Mouse (Mus musculus): ENCODE data around the gene Slc25a11.

Slc25a11 gene

DNA sequence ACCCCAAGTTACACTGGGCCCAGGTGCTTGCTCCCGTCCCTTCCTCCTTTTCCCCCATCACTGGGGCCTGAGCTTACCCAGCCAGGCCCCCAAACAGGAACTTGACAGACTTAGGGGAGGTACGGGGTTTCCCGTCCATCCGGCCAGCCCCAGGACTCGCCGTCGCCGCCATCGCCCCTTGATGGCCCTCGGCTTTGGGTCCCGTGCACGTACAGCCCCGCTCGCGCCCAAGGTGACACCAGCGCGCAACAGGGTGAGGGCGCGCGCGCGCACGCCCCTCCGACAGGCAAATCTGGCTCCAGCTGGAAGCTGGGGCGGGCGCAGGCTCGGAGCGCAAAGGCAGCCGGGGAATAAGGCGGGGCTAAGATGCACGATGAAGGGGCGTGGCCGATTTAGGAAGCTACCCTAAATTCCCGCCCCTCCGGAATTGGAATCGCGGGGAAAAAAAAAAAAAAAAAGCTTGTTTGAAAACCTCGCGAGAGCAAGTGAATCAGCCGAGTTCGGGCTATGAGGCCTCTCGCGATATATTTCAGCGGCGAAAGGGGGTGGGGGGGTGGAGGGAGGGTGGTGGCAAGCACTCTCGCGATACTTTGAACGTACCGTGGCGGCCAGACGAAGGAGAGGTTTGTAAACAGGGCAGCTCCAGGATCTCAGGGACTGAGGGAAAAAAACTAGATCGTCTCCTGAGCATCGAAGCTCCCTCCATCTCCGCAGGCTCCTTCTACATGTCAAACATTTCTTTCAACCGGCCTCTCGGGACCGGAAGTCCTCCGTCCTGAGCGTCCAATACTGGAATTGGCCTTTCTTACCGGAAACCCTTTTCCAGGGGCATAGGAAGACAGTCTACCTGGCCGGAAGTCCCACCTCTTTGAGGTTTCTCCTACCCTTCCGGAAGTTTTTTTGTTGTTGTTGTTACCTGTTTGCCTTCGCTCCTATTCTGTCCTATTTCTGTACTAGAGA, at the start of gene Slc25a11, which contains the start of gene Rnf167:
Slc25a11 (minus strand) TSS at position 789 of the 960 bp plus-strand sequence.
Rnf167 (plus strand) TSS at position 545 of the 960 bp plus-strand sequence.
- DNase-seq (ENCODE audit: low read depth, low spot score): peak; percentile 99

DNA sequence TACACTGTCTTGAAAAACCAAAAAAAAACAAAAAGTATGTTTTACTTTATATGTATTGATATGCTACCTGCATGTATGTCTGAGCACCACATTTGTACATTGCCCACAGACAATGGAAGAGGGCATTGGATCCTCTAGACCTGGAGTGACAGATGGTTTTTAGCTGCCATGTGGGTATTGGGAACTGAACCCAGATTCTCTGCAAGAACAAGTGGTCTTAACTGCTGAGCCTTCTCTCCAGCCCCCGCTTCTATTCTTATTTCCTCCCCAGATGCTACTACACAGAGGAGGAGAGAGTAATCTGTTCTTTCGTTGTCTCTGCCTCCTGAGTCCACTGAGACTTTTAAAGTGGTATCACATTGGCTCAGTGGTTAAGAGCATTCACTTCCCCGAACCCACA, 46.2 kb upstream of the Slc25a11 start:
- no peak for DNase-seq (ENCODE audit: low read depth, low spot score)

DNA sequence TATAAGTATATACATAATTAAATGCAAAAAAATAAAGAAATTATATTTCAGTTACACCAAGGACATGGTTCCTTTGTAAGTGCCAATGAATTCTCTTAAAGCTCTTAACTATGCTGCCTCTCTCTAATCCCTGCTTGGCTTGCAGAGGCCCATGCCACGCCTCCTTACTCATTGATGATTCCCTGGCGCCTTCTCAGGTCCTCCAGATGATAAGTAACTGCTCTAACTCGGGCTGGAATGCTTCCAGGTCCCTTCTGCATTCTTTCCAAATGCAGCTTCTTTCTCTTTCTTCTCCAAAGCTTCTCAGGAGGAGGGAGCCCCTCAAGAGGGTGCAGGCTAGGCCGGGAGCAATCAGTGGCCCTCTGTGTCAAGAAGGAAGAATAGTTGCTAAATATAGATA, 42.3 kb upstream of the Slc25a11 start:
- DNase-seq (ENCODE audit: low read depth, low spot score): no peak

DNA sequence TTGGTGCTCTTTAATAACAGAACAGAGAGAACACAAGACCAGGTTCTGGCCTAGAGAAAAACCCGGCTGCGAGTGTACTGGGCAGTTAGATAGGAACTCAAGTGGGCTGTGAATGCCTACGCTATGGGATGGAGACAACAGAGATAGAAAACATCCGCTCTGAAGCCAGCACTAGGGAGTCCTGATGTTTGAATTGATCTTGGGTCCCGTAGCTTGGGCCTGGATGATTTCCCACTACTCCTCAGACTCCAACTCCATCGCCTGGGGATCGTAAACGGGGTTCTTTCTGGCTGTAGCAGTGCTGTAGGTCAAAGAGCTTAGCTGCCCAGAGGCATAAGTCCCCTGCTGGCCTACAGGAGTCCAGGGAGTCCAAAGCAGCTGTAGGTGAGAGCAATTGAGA, 41.1 kb upstream of the Slc25a11 start:
- DNase-seq (ENCODE audit: low read depth, low spot score): no peak

DNA sequence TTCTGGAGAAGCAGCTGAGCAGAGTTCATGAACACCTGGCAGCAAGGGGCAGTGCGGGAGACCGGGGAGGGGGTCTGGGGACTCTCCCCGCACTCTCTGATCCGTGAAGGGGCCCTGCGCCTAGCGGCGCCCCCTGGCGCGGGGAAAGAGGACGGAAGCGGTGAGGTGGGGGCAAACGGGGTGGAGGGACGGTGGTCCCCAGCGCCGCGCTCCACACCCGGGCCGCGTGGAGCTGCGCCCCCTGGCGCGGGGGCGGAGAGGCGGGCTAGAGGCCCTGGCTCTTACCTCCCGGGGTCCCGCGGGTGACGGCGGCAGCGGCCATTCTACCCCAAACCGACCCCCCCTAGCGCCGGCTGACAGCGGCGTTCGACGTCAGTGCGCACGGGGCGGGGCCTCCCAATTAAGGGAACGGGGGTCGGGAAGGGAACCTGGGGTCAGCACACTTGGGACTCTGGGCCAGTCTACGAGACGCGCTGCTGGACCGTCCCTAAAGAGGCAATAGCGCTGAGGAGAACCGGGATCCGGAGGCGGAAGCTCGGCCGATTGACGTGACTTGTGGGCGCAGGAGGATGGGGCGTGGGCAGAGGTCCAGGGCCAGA, 40.4 kb upstream of the Slc25a11 start, which contains the start of gene Camta2:
Camta2 (minus strand) TSS at position 505 of the 599 bp plus-strand sequence.
- peak; percentile 84 for DNase-seq (ENCODE audit: low read depth, low spot score)

DNA sequence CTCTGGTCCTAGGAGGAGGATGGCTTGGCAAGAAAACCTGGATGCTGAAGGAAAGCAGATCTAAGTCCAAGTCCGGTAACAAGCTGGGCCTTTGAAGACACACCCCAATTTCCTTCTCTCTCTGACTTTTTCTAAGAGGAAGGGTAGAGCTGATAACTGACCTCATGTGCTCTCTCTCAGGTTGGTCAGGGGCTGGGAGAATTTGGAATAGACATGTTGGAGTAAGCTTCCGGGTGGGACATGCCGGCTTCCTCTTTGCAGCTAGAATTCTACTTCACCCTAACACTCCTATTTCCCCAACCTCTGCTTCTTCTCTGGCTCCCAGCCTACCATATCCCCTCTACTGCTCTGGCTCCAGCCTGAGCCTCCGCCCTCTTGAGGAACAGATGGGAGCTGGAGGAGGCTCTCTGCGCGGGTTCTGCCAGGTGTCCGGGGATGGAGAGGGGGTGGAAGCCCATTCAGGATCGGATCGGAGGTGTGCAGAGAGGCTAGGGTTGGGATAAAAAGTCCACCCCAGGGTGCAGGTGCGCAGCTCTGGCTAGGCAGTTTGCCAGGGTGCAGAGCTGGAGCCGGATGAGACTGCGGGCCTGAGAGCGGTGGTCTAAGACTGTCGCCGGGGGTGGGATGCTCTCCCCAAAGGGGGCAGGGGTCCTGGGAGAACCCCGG, 39.8 kb upstream of the Slc25a11 start:
- DNase-seq (ENCODE audit: low read depth, low spot score): peak; percentile 30

DNA sequence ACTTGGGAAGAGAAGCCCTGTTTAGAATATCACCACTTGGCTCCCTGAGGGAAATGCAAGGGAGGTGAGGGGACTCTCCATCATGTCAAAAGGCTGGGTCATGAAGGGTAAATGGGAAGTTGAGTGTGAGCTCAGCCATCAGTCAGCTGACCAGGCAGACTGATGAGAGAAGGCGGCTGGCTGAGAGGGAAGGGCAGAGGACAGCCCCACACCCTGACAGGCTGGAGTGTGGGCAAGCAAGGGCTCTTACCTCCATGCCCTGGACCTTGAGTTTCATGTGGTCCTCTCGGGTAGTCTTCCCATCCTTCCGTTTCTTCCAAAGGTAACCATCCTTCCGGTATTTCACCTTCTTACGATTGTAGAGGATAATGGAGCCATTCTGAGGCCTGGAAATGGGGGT, 36.4 kb upstream of the Slc25a11 start:
- no peak for DNase-seq (ENCODE audit: low read depth, low spot score)

DNA sequence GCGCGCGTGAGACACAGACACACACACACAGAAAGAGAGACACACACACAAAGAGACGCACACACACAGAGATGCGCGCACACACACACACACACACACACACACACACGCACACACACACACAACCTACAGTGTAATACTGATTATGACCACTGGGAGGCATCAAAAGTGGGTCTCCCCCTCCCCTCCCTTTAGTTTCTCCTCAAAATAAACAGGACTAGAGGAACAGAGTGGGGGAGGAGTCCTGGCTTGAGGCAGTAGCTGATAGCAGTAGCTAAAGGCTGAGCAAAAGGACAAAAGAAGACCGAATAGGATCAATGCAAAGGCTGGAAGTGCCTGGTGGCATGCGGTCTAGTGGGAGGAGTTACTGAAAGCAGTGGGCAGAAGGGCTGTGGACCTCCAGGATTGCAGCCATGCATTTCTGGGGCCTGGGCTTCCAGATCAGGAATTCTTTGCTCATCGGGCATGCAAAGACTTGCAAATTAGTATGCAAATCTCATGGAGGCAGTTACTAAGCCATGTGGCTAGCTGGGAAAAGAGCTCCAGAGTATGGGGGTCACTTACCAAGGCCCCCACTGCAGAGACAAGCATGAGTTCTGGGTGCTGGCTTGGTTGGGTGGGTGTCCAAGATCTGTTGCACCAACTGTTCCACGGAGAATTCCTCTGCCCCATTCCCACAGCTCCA, 34.8 kb upstream of the Slc25a11 start:
- DNase-seq (ENCODE audit: low read depth, low spot score): peak; percentile 70

DNA sequence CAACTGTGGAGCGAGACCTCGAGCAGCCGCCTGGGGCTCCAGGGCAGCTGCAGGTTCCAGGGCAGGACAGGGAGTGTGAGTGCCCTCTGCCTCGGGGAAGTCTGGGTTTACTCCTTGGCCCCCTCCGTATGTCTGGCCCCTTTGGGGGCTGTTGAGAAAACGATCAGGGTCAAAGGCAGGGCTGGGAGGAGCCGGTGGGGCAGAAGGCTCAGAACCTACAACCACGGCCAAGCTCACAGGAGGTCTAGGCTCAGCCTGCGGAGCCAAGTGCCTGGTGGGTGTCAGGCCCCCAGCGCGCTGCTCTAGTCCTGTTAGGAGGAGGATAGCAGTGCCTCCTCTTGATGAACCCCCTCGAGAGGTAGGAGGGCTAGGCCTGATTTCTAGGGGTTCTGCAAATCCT, 33.9 kb upstream of the Slc25a11 start:
- DNase-seq (ENCODE audit: low read depth, low spot score): no peak

DNA sequence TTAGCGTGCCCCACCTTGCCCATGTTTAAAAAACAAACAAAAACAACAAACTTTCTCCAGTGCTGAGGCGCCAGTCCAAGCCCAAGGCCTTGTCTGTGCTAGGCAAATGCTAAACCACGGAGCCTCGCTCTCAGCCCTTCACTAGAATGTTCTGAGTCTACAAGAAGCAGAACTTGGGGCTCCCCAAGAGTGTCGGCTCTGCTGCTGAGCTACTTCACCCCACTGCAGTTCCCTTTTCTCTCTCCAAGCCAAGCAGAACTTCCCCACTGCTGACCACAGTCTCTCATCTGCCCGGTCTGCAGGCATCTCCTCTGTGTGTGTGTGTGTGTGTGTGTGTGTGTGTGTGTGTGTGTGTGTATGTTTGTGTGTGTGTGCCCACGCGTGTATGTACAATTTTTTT, 32.6 kb upstream of the Slc25a11 start:
- no peak for DNase-seq (ENCODE audit: low read depth, low spot score)

DNA sequence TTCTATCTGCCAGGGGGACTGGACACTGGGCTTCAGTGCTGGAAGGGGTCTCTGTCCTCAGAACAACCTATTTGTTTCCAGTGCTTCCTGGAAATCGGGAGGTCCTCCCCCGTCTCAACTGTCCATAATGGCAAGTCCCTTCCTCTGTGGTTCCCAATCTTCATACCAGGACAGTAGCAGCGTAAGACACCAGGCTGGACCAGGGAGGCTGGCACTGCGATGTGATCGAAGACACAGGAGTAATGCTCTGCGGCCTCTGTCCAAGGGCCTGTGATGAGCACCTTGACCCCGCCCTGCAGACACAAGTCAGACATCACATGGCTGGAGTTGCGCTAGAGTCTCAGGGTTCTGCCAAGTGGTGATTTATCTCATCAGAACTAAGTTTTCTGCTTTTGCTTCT, 32.1 kb upstream of the Slc25a11 start:
- DNase-seq (ENCODE audit: low read depth, low spot score): no peak

DNA sequence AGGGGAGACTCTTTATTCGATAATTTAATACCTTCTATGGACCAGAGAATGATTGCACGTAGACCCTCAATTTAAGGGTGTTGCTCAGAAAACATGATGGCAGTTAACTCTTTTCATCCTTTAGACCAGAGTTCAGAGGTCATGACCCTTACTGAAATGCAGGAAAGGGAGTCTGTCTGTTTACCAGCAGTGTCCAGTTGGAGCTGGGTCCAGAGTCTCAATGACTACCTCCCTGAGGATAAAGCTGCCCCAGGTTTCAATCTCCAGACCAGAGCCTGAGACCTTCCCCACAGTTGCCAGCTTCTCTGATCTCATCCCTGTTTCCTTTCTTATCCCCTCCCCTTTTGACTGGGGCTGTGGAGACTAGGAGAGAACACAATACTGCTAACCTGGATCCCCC, 31.3 kb upstream of the Slc25a11 start:
- DNase-seq (ENCODE audit: low read depth, low spot score): no peak

DNA sequence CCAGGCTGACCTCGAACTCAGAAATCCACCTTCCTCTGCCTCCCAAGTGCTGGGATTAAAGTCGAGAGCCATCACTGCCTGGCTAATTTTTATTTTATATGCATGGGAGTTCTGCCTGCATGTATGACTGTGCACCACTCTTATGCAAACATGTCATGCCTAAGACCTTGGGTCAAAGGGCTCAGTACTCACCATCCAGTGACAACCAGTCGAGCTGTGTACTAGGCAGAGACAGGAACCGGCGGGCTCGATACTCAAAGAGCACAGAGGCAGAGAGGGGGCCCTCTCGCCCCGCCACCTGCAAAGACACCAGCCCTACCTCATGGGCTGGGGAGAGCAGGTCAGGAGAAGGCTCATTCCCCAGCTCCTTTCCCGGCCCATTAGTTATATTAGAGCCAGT, 30.8 kb upstream of the Slc25a11 start:
- no peak for DNase-seq (ENCODE audit: low read depth, low spot score)

DNA sequence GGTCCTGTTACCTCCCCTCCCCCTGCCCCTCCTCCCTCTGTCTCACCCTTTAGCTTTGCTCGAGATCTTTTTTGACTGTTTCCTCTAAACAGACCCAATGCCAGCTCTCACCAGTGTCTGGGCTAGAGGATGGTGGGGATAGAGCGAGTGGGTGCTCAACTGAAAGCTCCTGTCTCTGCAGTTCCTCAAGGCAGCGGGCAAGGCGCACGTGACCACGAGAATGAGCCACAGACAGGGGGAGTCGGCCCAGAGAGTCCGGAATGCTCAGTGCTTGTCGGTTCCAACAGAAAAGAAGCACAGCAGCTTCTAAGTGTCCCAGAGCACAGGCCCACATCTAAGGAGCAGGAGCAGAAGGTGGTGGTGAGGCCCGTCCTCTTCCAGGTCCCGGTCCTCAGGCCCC, 27.2 kb upstream of the Slc25a11 start:
- DNase-seq (ENCODE audit: low read depth, low spot score): no peak

DNA sequence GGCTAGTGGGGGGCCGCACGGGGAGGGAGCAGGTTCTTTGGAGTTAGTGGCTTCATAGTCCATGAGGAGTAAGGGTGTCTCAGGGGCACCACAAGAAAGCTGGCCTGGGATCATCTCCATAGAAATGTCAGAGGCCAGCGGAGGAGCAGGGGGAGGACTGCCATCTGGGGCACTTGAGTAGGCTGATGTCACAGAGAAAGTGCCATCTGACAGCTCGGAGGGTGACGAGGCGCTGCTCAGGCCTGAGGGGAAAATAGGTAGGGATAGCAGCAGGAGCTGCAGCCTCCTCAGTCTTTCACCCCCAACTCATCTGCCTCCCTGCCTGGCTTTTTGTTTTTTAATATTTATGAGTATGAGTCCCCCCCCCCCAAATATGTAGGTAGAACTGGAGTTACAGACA, 26.7 kb upstream of the Slc25a11 start:
- no peak for DNase-seq (ENCODE audit: low read depth, low spot score)

DNA sequence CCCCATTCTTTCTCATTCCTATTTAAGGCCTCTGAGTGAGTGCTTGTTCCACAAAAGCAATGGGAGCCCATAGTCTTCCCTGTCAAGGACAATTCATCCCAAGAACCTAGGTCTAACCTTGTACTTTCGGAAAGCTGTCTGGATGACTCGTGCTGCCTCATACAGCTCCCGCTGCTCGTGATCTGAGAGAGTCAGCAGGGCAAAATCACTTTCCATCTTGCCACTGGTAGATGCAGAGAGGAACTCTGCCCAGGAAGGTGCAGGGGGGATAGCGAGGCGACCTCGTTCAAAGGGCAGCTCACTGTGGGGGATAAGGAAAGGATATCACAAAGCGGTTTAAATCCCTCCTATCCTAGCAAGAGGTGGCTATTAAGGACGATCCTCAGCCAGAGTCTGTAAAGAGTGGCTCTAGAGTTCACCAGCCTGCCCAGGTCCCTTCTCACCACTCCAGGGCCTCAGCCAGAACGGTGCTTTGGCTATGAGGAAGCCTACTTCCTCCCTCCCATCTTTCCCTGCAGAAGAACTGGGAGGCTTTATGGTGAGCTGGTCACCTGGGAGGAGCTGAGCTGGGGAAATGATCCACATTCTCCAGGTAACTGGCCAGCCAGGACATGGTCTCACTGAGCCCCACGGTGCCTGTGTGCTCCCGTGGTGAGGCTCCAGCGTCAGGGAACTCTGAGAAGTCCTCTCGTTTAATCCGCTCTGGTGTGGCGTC, 24.2 kb upstream of the Slc25a11 start:
- no peak for DNase-seq (ENCODE audit: low read depth, low spot score)

DNA sequence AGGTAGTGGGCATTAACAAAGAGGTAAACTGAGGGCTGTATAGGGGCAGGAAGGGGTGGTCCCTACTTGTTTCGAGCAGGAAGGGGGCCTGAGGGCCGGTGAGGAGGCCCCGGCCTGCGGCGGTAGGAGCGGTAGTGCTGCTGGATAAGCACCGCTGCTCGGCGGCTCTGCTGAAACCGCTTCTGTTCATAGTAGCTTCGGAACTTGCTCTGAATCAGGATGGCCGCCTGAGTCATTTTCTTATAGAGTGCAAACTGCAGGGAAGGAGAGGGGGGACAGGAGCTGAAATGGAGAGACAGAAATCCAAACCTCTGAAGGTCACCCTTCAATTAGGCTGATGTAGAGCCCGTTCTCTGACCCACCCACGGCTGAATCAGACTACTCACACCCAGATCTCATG, 23.2 kb upstream of the Slc25a11 start:
- DNase-seq (ENCODE audit: low read depth, low spot score): no peak

DNA sequence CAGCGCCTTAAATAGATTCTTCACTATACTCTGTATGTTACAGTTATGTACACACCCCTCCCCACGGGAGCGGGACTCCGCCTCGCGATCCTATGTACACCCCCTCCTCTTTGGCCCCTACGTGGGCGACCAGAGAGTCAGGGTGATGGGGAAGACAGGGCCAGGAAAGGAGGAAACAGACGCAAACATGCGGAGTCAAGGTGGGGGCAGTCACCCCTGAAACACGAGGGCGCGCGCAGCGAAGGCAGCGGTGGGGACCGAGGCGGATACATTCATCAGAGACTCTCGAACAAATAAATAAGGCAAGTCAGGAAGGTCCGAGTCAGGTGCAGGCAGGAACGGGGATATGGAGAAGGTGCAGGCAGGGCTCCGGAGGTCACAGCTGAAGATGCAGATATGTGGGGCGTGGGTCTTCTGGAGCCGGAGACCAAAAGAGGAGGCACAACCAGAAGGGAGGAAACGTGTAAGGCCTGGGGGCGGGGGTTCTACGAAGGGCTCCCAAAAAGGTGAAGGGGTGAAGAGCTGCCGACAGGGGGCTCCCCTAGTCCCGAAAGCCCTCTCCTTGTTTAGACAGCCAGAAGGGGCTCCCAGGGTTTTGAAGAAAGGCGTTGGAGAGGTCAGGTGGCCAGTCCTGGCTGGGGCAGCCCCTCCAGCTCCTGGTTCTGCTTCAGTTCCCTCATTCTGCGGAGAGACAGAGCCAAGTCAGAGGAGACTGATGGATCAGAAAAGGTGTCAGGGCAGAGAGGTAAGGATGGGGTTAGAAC, 22.5 kb upstream of the Slc25a11 start:
- peak; percentile 90 for DNase-seq (ENCODE audit: low read depth, low spot score)

DNA sequence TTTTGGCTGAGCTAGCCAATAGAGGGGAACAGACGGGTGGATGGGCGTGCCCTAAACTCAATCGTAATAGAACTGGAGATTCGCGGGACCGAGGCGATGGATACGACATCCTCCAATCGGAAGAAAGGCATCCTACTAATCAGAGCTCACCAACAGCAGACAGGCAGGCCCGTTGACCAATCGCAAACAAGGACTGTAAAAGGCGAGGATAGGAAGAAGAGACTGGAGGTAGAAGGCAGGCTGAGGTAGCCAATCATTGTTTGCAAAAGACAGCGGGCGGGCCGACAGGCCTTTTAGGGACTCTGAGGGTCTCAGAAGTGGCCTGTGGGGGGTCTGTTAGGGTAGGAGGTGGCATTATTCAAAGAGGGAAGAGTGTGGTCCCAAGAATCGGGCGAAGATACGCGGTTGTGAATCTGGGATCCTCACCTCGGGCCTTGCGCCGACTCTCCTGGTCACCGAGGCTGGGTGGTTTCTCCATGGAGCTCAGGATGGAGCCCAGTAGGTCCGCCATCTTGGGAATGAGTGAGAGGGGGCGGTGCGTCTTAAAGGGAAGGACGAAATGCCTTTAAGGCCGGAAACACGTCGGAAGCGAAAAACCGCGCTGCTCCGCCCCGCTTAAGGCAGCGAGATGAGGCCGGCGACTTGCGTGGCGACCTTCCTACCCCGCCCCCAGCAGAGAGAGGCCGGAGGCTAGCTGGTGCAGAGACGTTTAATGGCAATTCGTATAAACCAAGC, 21.7 kb upstream of the Slc25a11 start, which contains the start of gene Spag7:
Spag7 (minus strand) TSS at position 646 of the 735 bp plus-strand sequence.
- DNase-seq (ENCODE audit: low read depth, low spot score): peak; percentile 99
